Mouse (Mus musculus) monocyte, adult 5-6 weeks (primary cell): ENCODE measurements around the gene Gm20683. TPM values are rescaled to one million over a fixed set of nuclear protein-coding genes. Genes with fewer than 3 reads are reported as not detected.
"Not testable (repeated sequence)": the region's sequence is repeated elsewhere in the genome, so short reads cannot be mapped to it uniquely, and the experiment has no call there.

Source experiments
- ATAC-seq: fragments of 153-309, 156-312 bp; replicated peaks from 2 replicates; pipeline ENCODE4 v1.8.0; 2017; ENCODE audit warnings: mild to moderate bottlenecking; ENCODE audit not compliant: low TSS enrichment, insufficient number of reproducible peaks, severe bottlenecking, poor library complexity, low FRiP score
- total RNA-seq: library from RNA; stranded (forward); fragments of 200-1000, 200-491, 200-594 nt; gene quantifications from 3 replicates; pipeline ENCODE4 v1.2.3, GENCODE M21; 2017

Gm20683 gene
- total RNA-seq, 1 experiment from 2014 or later: 2.9 TPM

- no peak for ATAC-seq
Observed at GRCm38 (mm10) chr17:25810890-25811289, 30.7 kb downstream of the Gm20683 start.

GRCm38 (mm10) chr17:25809606-25810340, 31.8 kb downstream of the Gm20683 start:
- ATAC-seq: no peak

DNA sequence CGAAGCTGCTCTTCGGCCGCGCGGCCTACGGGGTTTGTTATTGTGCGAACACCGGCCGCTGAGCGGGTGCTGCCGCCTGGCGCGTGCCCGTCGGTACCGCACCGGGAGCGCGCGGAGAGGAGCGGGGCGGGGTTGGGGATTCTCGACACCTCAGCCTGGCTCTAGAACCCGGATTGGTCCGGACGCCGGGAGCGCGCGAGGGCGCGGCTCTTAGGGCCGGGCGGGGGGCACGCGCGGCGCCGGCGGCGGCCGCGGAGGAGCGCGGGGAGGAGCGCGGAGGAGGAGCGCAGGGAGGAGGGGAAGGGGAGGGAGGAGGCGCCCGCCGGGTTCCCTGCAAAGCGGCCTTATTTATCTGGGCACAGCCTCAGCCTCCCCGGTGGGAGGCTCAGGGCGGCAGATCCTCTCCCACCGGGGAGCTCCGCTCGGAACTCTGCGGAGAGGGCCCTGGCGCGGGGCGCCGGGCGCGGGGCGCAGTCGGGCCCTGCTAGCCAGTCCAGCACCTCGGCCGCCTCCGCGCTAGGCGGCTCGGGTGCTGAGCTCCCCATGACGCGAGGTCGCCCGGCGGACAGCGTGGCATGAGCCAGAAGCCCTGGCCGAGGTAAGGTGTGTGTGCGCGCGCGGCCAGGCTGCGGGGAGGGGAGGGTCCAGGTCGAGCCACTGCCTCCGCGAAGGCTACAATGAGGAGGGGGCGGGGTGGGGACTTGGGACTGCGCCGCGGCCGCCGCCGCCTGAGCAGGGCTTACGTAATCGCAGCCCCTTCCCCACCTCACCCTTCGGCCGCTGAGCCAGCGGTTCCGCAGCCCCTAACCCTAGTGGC, 32.6 kb downstream of the Gm20683 start, which contains the start of gene Fbxl16:
Fbxl16 (plus strand) TSS at position 297 of the 817 bp plus-strand sequence.
- no peak for ATAC-seq

DNA sequence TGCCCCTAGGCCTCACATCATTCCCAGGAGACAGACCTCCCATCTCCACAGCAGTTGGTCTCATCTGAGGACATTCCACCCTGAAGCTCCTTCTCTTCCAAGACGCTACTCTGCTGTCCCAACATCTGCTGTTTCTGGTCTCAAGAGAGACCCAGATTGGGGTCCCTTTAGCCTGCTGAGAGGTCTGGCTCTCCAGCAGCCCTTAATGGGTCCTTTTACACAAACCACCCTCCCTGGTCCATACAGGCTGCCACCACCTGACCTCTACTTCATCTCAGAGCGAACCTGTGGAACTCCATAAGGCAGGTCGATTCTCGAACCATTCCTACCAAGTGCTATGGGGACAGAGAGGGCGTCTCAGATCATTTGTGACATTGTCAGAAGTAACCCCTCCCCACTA, 33.5 kb downstream of the Gm20683 start:
- ATAC-seq: no peak

DNA sequence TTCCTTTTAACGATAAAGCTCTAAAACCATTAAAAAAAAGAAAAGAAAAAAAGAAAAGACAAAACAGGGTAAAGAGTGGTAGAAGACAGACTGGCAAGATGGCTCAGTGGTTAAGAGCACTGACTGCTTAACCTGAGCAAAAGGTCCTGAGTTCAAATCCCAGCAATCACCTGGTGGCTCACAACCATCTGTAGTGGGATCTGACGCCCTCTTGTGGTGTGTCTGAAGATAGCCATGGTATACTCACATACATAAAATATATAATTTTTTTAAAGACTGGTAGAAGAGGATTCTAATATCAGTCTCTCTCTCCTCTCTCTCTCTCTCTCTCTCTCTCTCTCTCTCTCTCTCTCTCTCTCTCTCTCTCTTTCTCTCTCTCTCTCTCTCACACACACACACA, 34.1 kb downstream of the Gm20683 start:
- ATAC-seq: not testable (repeated sequence)

DNA sequence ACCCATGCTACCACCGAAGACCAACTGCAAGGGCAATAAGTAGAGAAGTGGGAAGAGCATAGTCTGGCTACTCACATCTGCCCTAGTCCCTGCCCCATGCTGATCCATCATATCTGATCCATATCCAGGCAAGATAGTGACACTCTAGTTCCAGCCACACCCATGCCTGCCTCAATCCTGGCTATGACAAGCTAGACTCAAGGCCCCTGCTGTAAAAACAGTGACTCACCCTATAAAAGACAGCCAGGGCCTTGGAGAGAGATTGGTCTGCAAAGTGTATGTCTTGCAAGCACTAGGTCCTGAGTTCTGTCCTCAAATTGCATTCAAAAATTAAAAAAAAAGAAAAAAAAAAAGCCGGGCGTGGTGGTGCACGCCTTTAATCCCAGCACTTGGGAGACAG, 35.1 kb downstream of the Gm20683 start:
- no peak for ATAC-seq

- no peak for ATAC-seq
Observed at GRCm38 (mm10) chr17:25802825-25803517, 38.6 kb downstream of the Gm20683 start.

DNA sequence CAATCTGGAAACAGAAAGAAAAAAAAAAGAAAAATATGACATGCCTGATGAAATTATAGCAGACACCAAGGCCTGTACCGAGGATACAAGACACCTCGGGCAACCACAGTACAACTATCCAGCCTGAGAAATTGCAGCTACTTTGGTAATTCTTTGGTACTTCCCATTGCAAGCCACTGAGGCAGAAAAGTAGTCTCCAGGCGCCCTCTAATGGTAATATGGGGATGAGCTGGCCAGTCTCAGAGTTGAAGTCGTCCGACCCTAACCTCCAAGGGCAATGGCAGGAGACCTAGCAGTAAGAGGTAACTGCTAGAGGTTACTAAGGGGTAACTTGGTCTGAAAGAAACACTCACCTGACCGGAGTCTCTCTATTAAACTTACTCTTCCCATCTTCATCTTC, 40.5 kb downstream of the Gm20683 start:
- peak; percentile 88 for ATAC-seq

- peak; percentile 81 for ATAC-seq
Observed at GRCm38 (mm10) chr17:25796951-25797369, 44.6 kb downstream of the Gm20683 start, which contains the start of gene Metrn. Metrn (minus strand) TSS chr17:25797136.

GRCm38 (mm10) chr17:25796211-25796771, 45.3 kb downstream of the Gm20683 start:
- no peak for ATAC-seq

- ATAC-seq: no peak
Observed at GRCm38 (mm10) chr17:25795609-25796092, 45.9 kb downstream of the Gm20683 start, which contains the start of gene AC134908.4. AC134908.4 (minus strand) TSS chr17:25795659.

- no peak for ATAC-seq
Observed at GRCm38 (mm10) chr17:25794998-25795397, 46.6 kb downstream of the Gm20683 start.

DNA sequence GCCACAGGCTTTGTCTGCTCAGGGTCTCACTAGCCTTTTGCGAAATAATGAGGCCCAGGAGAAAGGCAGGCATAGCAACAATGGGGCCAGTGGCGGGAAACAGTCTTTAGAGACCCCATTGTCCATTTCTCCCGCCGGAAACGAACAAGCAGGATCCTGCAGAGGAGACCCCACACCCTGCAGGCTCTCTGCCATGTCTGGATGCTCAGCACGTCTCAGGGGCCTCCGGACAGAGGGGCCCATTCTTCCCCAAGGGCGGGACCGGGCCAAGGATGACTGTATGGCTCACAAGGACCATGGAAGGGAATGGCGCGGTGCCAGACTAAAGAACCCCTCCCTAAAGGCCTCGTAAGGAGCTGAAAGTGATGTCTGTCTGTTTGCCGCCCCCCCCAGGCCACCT, 47.4 kb downstream of the Gm20683 start:
- ATAC-seq: no peak

DNA sequence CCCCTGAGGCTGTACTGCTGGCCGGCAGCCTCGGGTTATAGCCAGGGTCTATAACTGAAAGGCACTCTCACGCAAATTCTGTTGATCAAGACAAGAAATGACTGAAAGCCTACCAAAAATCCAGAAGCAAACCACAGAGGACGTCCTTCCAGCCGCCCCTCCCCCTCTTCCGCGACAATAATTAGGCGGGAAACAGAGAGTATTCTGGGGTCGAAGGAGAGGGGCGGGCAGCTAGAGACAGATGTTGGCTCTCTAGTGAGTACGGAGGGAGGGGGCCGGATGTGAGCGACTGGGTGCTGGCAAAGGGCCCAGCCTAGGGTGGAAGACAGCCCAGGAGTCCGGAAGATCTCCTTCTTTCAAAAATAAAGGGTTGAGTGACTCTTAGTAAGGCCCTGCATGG, 48.9 kb downstream of the Gm20683 start, which contains the start of gene Fam173a:
Fam173a (minus strand) TSS at position 287 of the 400 bp plus-strand sequence.
- no peak for ATAC-seq

DNA sequence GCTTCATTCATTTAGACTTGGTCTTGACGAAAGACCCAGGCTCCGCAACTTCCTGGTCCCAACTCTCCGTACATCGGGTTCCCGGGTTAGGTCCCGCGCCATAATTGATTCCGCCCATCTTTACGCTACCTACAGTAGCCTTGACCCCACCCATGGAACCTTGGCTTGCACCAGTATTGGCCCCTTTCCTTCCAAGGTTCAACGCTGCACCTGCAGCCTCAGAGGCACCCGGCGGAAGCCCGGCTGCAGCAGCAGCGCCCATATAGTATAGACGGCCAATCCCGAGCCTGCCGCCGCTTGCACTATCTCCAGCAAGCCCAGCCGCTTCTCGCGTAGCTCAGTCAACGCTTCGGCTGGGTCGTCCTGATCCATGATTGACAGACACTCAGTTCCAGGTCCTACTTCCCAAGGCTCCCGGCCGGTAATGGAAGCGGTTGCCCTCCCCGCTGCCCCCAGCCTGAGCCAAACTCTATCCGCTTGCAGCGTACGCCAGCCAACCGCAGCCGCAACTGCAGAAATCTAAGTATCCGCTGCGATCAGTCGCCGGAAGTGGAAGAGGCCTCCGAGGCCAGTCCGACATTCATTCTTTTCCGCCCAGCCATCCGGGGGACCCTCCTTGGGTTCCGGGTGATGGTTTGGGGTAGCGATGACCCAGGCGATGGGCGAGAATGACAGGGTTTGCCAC, 49.6 kb downstream of the Gm20683 start:
- ATAC-seq: peak; percentile 76

GRCm38 (mm10) chr17:25791320-25791842, 50.2 kb downstream of the Gm20683 start:
- ATAC-seq: no peak

DNA sequence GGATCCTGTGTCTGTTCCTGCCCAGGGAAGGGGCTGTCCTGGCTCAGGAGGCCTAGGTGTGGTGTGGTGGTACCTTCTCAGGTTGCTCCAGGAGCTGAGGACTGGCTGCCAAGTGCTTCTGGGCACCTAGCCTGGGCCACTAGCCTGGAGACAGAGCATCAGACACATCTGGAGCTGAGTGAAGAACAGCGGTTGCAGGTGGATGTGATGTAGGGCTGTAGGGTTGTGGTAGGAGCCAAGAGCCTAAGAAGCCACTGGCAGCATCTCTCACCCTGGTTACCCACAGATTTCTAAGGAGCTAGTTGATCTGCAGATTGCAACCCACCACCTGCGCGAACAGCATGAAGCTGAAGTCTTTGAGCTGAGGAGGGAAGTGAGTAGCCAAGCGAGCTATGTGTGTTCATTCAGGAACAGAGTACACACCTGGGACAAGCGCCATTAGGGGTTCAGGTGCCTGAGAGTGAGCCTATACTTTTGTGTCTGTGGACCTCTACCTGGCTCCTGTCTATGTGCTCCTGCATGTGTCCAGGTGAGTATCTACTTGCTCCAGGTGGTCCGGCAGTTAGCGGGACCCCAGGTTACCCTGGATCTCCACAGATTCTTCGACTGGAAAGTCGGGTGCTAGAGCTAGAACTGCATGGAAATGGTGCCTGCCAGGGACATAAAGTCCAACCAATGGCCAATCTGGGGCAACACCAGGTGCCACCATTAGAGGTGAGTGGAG, 54.6 kb downstream of the Gm20683 start:
- no peak for ATAC-seq
